Comparison of ENCODE assay signal across 23 mouse cellular contexts in the genomic region with DNA sequence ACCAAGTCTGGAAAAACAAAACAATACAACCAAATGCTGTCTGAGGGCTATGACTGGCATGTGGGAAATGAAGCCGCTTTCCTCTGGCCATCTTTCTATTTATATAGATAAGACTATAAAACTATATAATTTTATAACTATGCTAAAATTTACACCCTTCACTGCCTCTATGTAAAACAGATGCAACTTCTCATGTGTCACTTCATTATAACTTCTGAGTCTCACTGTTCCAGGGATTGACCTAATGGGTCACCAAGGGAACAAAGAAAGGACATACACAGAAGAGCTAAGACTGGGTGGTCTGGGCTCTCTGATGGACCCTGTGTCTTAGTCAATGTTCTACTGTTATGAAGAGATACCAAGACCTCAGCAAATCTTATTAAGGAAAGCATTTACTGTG. TPM values are rescaled to one million over a fixed set of nuclear protein-coding genes. Genes with fewer than 3 reads are reported as not detected.
DNase-seq lines count a peak whose midpoint lies in the region; ATAC-seq and TF ChIP-seq lines count a peak whose summit lies in the region.
"Had no signal": no experiment of that assay in that cellular context is flagged by ENCODE, and none has a peak within 500 bp of the region (broad histone marks: within the 10 kb centered on the region; RNA-seq: fewer than 3 reads in every experiment).

No protein-coding gene starts in this region.

- DNase-seq in kidney, adult 2 months, result no peak
- DNase-seq in lung, embryonic 14.5 days, result peak; percentile 63
- no peak for DNase-seq in lung, postnatal 25 days (ENCODE audit: low spot score)
- DNase-seq in lung, postnatal 14 days, result no peak
- DNase-seq: adrenal gland, adult 8-10 months; adrenal gland, postnatal 14 days; adrenal gland, postnatal 36 days; B cell, adult 2 months; cerebellum, adult 11-12 months; cerebellum, adult 2 months; cerebellum, adult 9-10 months; cerebellum, postnatal 10 days; cerebellum, postnatal 25 days had no signal

- H3K9ac ChIP-seq in kidney, embryonic 16.5 days (replicated peaks; ENCODE audit: low read length), result no peak overlapping the region
- H3K9ac ChIP-seq in lung, embryonic 14.5 days, result no peak overlapping the region
- H3K9ac ChIP-seq in lung, embryonic 16.5 days (ENCODE audit: low read length), result no peak overlapping the region
- H3K9ac ChIP-seq: embryonic facial prominence, embryonic 12.5 days; forebrain, embryonic 13.5 days; forebrain, embryonic 15.5 days had no signal

- H3K4me1 ChIP-seq in kidney, embryonic 16.5 days (ENCODE audit: insufficient read depth, low read length), result peaks cover 9% of the 10 kb centered on the region
- H3K4me1 ChIP-seq in kidney, adult 2 months (ENCODE audit: control insufficient read depth, insufficient read depth, low read length), result no peaks in the 10 kb centered on the region
- H3K4me1 ChIP-seq in lung, embryonic 14.5 days (ENCODE audit: insufficient read depth), result no peaks in the 10 kb centered on the region
- H3K4me1 ChIP-seq in lung, embryonic 16.5 days (replicated peaks; ENCODE audit: control insufficient read depth, insufficient read depth, low read length), result peaks cover 13% of the 10 kb centered on the region

- H3K36me3 ChIP-seq in kidney, embryonic 16.5 days (ENCODE audit: insufficient read depth, low read length), result no peaks in the 10 kb centered on the region
- no peaks in the 10 kb centered on the region for H3K36me3 ChIP-seq in kidney, adult 2 months (ENCODE audit: control insufficient read depth, insufficient read depth, low read length)
- no peaks in the 10 kb centered on the region for H3K36me3 ChIP-seq in lung, embryonic 14.5 days (ENCODE audit: insufficient read depth)
- no peaks in the 10 kb centered on the region for H3K36me3 ChIP-seq in lung, embryonic 16.5 days (ENCODE audit: control insufficient read depth, insufficient read depth, low read length)
- H3K36me3 ChIP-seq: embryonic facial prominence, embryonic 12.5 days; forebrain, embryonic 15.5 days had no signal

- peak overlapping the region; percentile 56 for H3K27ac ChIP-seq in kidney, embryonic 16.5 days (ENCODE audit: low read length)
- H3K27ac ChIP-seq in kidney, adult 2 months (ENCODE audit: insufficient read depth, low read depth, low read length), result no peak overlapping the region
- H3K27ac ChIP-seq in lung, embryonic 14.5 days (ENCODE audit: low read depth), result peak overlapping the region; percentile 9; the same call in 1 of the 2 replicates
- H3K27ac ChIP-seq in lung, embryonic 16.5 days (ENCODE audit: low read length), result peak overlapping the region; percentile 13; the same call in 1 of the 2 replicates
- H3K27ac ChIP-seq: embryonic facial prominence, embryonic 10.5 days; embryonic facial prominence, embryonic 12.5 days; forebrain, embryonic 13.5 days; forebrain, embryonic 15.5 days had no signal

- 95% methylated on average over 1 of the region's 1 CpGs for WGBS in kidney, embryonic 16.5 days
- 73% methylated on average over 1 of the region's 1 CpGs for WGBS in kidney, adult 2 months
- WGBS in lung, embryonic 14.5 days, result 88% methylated on average over 1 of the region's 1 CpGs
- WGBS in lung, embryonic 16.5 days, result 79% methylated on average over 1 of the region's 1 CpGs

- H3K27me3 ChIP-seq in kidney, embryonic 16.5 days (ENCODE audit: insufficient read depth, low read length), result no peaks in the 10 kb centered on the region
- H3K27me3 ChIP-seq in kidney, adult 2 months (replicated peaks; ENCODE audit: control insufficient read depth, insufficient read depth, low read length), result no peaks in the 10 kb centered on the region; the same call in 1 of the 2 replicates
- no peaks in the 10 kb centered on the region for H3K27me3 ChIP-seq in lung, embryonic 14.5 days (ENCODE audit: insufficient read depth, low read length)
- no peaks in the 10 kb centered on the region for H3K27me3 ChIP-seq in lung, embryonic 16.5 days (ENCODE audit: control insufficient read depth, insufficient read depth, low read depth, low read length)
- H3K27me3 ChIP-seq: CH12.LX; embryonic facial prominence, embryonic 12.5 days; forebrain, embryonic 13.5 days; forebrain, embryonic 15.5 days; Patski had no signal

- no peaks in the 10 kb centered on the region for H3K9me3 ChIP-seq in kidney, embryonic 16.5 days (ENCODE audit: low read length)
- H3K9me3 ChIP-seq in lung, embryonic 14.5 days (ENCODE audit: low read depth, low read length), result no peaks in the 10 kb centered on the region
- no peaks in the 10 kb centered on the region; the same call in 1 of the 2 replicates for H3K9me3 ChIP-seq in lung, embryonic 16.5 days (ENCODE audit: control insufficient read depth, low read length)
- H3K9me3 ChIP-seq: embryonic facial prominence, embryonic 10.5 days; embryonic facial prominence, embryonic 12.5 days; forebrain, embryonic 13.5 days; forebrain, embryonic 15.5 days had no signal

- no peak overlapping the region for H3K4me3 ChIP-seq in kidney, embryonic 16.5 days (ENCODE audit: low read length)
- H3K4me3 ChIP-seq in kidney, adult 2 months (ENCODE audit: insufficient read depth, low read depth, low read length), result no peak overlapping the region
- H3K4me3 ChIP-seq in lung, embryonic 14.5 days (ENCODE audit: low read depth, low read length), result no peak overlapping the region
- no peak overlapping the region for H3K4me3 ChIP-seq in lung, embryonic 16.5 days (ENCODE audit: low read length)
- H3K4me3 ChIP-seq: embryonic facial prominence, embryonic 10.5 days; embryonic facial prominence, embryonic 12.5 days; forebrain, embryonic 13.5 days; forebrain, embryonic 15.5 days had no signal

- TF ChIP-seq CTCF in kidney, adult 2 months (conservative IDR thresholded peaks at IDR 0.05; ENCODE audit: insufficient read depth, insufficient read length, low read depth, low read length), result no peak
- no peak for TF ChIP-seq CTCF in lung, embryonic 14.5 days (IDR thresholded peaks at IDR 0.05; ENCODE audit: low read depth)

- TF ChIP-seq POLR2A in kidney, adult 2 months (IDR thresholded peaks at IDR 0.05; ENCODE audit: low read depth, low read length), result no peak

- no peak for ATAC-seq in kidney, embryonic 16.5 days (ENCODE audit: low FRiP score, low TSS enrichment)
- no peak for ATAC-seq in lung, embryonic 14.5 days (ENCODE audit: insufficient read depth)
- ATAC-seq in lung, embryonic 16.5 days (ENCODE audit: low read depth), result no peak
- ATAC-seq: activated CD4-positive, CD25-positive, alpha-beta regulatory T cell, adult 4 months; CD4-positive, CD25-positive, alpha-beta regulatory T cell, adult 4 months; forebrain, embryonic 13.5 days; forebrain, embryonic 15.5 days; Patski had no signal

- no peak overlapping the region for H3K4me2 ChIP-seq in kidney, embryonic 16.5 days (replicated peaks; ENCODE audit: low read depth, low read length)
- H3K4me2 ChIP-seq in lung, embryonic 14.5 days, result no peak overlapping the region
- no peak overlapping the region for H3K4me2 ChIP-seq in lung, embryonic 16.5 days (ENCODE audit: low read depth, low read length)
- H3K4me2 ChIP-seq: embryonic facial prominence, embryonic 12.5 days; forebrain, embryonic 13.5 days; forebrain, embryonic 15.5 days had no signal

RNA-seq across cellular contexts. Expression of gene Zdhhc20, which starts 2.9 kb away (rescaled TPM):
- 64.9 and 67.9 TPM in 2 replicates for polyA plus RNA-seq in kidney, embryonic 16.5 days (2015; fragmentation: Nextera tagmentation; extraction: Ambion mirVana)
- polyA plus RNA-seq in kidney, adult 2 months (2012; rRNA removed), result 2.6 and 3.7 TPM in 2 replicates
- polyA plus RNA-seq in lung, embryonic 14.5 days (2014; fragmentation: Nextera tagmentation; extraction: Ambion mirVana), result 62.8 and 66.2 TPM in 2 replicates
- polyA plus RNA-seq in lung, embryonic 16.5 days (2015; fragmentation: Nextera tagmentation; extraction: Ambion mirVana), result 72.3 and 76.2 TPM in 2 replicates

Comparison
In these comparisons a context has a peak if more than half of its experiments do, and no peak if none do; other contexts are left out.
1. RNA of gene Zdhhc20, which starts 2.9 kb away (polyA plus RNA-seq): 72.3 to 76.2 TPM in lung, embryonic 16.5 days, 64.9 to 67.9 TPM in kidney, embryonic 16.5 days and 62.8 to 66.2 TPM in lung, embryonic 14.5 days; 2.6 to 3.7 TPM in kidney, adult 2 months; every median in the first group is over 10 times any median in the second.